Mouse (Mus musculus): Measurements from ENCODE around the gene Glg1.

- TF ChIP-seq CTCF (IDR thresholded peaks at IDR 0.05; ENCODE audit: low read depth, low read length) (no peak), POLR2A (IDR thresholded peaks at IDR 0.05; ENCODE audit: borderline replicate concordance, low read depth, low read length) (no peak)
Observed at GRCm38 (mm10) chr8:111114891-111115290, 144.1 kb downstream of the Glg1 start.

Data from bone marrow macrophage, adult 2 months (primary cell).